Mouse (Mus musculus): Measurements from ENCODE around the gene Olfr437. TPM values are rescaled to one million over a fixed set of nuclear protein-coding genes. Genes with fewer than 3 reads are reported as not detected.
A peak's percentile ranks its signal among the peaks of the same experiment; 100 is the strongest.
"Not testable (repeated sequence)": the region's sequence is repeated elsewhere in the genome, so short reads cannot be mapped to it uniquely, and the experiment has no call there.

The Olfr437 gene
- total RNA-seq (2021) = not detected

GRCm38 (mm10) chr6:43162982-43163381 lies at the start of gene Olfr437:
Olfr437 (plus strand) TSS chr6:43163282.
- intact Hi-C loops (cut with DNase I) = no loop called here
- DNase-seq = no peak

- intact Hi-C loops (cut with DNase I); DNase-seq: not testable (repeated sequence)
Measured at GRCm38 (mm10) chr6:43146267-43146666, 16.8 kb upstream of the Olfr437 start, which contains the start of gene Olfr237-ps1. Olfr237-ps1 (plus strand) TSS chr6:43146567.

- no peak for DNase-seq
- intact Hi-C loops (cut with DNase I) = no loop called here
Measured at GRCm38 (mm10) chr6:43159502-43159901, 3.6 kb upstream of the Olfr437 start.

GRCm38 (mm10) chr6:43167246-43167645 lies 4.2 kb downstream of the Olfr437 start:
- DNase-seq = peak; percentile 34
- intact Hi-C loops (cut with DNase I) = no loop called here

- DNase-seq = no peak
- intact Hi-C loops (cut with DNase I) = no loop called here
Measured at GRCm38 (mm10) chr6:43171840-43172239, 8.8 kb downstream of the Olfr437 start, which contains the start of gene Olfr13. Olfr13 (plus strand) TSS chr6:43172140.

GRCm38 (mm10) chr6:43178129-43178528 lies 15.0 kb downstream of the Olfr437 start:
- intact Hi-C loops (cut with DNase I) = no loop called here
- no peak for DNase-seq

- intact Hi-C loops (cut with DNase I) = no loop called here
- DNase-seq = peak; percentile 7
Measured at GRCm38 (mm10) chr6:43178584-43179501, 15.8 kb downstream of the Olfr437 start.

- intact Hi-C loops (cut with DNase I) = no loop called here
- DNase-seq = no peak
Measured at GRCm38 (mm10) chr6:43190986-43191385, 27.9 kb downstream of the Olfr437 start.

GRCm38 (mm10) chr6:43196781-43197180 lies 33.7 kb downstream of the Olfr437 start, which contains the start of gene Olfr435:
Olfr435 (plus strand) TSS chr6:43197146.
- intact Hi-C loops (cut with DNase I) = no loop called here
- no peak for DNase-seq

GRCm38 (mm10) chr6:43198094-43198493 lies 35.0 kb downstream of the Olfr437 start:
- no peak for DNase-seq
- intact Hi-C loops (cut with DNase I) = no loop called here

GRCm38 (mm10) chr6:43202786-43203185 lies 39.7 kb downstream of the Olfr437 start:
- intact Hi-C loops (cut with DNase I) = no loop called here
- DNase-seq = no peak

GRCm38 (mm10) chr6:43205355-43205754 lies 42.3 kb downstream of the Olfr437 start:
- intact Hi-C loops (cut with DNase I) = no loop called here

GRCm38 (mm10) chr6:43212873-43213272 lies 49.8 kb downstream of the Olfr437 start, which contains the start of gene Olfr434:
Olfr434 (plus strand) TSS chr6:43213021.
- intact Hi-C loops (cut with DNase I); DNase-seq: not testable (repeated sequence)

More at GRCm38 (mm10) chr6:43205355-43205754, 42.3 kb downstream of the Olfr437 start:
- DNase-seq = no peak

Other genes starting within 250 kb of the Olfr437 start
- not detected for gene Olfr446, start 241.9 kb upstream of the Olfr437 start, total RNA-seq (2021)
- gene Olfr444, start 214.2 kb upstream of the Olfr437 start, total RNA-seq (2021) = not detected
- gene Olfr441, start 56.9 kb upstream of the Olfr437 start, total RNA-seq (2021) = not detected
- gene Olfr237-ps1, start 16.7 kb upstream of the Olfr437 start, total RNA-seq (2021) = under 1 TPM in 1 of 2 experiments, not detected in 1; 0.14 TPM
- gene Olfr13, start 8.9 kb downstream of the Olfr437 start, total RNA-seq (2021) = not detected
- not detected for gene Olfr435, start 33.9 kb downstream of the Olfr437 start, total RNA-seq (2021)
- gene Olfr434, start 49.7 kb downstream of the Olfr437 start, total RNA-seq (2021) = not detected
- not detected for gene Olfr47, start 68.2 kb downstream of the Olfr437 start, total RNA-seq (2021)
- 1 to 10 TPM; 5.8 to 6.7 TPM for gene Arhgef5, start 102.3 kb downstream of the Olfr437 start, total RNA-seq (2021)
- not detected for gene Nobox, start 146.3 kb downstream of the Olfr437 start, total RNA-seq (2021)